Mouse (Mus musculus): ENCODE measurements around the gene Pcdh15.

- TF ChIP-seq GATA1 (IDR thresholded peaks at IDR 0.05; ENCODE audit: borderline replicate concordance, low read length) (no peak), FLI1 (IDR thresholded peaks at IDR 0.05; ENCODE audit: low read length) (no peak)
Measured at GRCm38 (mm10) chr10:73099846-73100241, 702 bp downstream of the Pcdh15 start.
